Mouse (Mus musculus): ENCODE results near the gene Fgf14.
"Not testable (repeated sequence)": the region's sequence is repeated elsewhere in the genome, so short reads cannot be mapped to it uniquely, and the experiment has no call there.

Gene Fgf14

DNA sequence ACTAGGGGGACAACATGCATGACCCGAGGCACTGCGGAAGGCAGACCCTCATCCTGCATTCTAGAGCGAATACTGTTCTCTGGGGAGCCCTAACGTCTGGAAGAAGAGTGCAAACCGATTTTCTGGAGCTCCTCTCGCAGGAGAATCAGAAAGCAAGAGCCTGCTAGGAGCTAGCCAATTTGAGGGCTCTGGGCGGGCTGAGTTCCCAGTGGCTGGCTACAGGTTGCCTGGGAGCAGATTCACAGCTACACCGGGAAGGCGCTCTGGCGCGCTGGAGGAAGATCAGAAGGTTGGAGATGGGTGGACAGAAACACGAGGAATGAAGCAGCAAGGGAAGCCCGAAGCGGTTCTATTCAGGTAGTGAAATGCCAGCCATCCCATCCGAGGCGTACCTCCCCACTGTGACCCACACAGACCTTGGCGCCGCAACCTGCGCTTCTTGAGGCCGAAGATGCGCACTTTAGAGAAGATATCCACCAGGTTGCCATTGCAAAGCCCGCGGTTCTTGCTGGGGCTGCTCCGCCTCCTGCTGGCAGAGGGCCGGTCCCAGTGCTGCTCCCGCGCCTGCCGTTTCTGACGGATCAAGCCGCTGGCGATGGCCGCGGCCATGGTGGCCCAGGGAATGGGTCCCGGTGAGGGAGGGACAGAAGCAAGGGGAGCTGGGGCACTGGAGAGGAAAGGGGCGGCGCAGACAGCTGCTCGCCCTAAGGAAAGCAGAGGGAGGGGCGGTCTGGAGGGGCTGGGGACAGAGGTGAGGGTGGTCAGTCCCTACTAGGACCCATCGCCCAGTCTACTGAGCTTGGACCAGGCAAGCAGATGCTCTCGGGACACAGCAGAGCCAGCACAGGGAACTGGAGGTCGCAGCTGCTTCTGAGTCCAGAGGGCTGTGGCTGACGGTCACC lies 484.8 kb downstream of the Fgf14 start:
- DNase-seq, result peak; percentile 65

DNA sequence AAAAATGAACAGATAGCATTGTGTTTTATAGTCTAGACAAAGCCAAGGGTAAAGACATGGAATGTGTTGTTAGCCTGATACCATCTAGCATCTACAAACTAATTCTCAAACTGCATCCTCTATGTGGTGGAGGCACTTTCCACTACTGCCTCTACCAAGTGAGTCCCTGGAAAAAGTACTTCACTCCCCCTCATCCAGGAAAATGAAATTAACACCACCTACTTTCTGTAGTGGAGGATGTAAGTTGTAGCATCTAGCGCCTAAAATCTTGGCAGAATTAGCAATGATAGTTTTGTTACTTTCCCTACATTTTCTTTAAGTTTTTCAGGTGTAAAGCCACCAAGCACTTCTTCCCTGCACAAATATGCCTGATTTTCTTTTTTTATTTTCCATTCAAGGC lies 496.7 kb downstream of the Fgf14 start:
- DNase-seq, result no peak

GRCm38 (mm10) chr14:124174111-124174510 lies 502.8 kb downstream of the Fgf14 start:
- no peak for DNase-seq

DNA sequence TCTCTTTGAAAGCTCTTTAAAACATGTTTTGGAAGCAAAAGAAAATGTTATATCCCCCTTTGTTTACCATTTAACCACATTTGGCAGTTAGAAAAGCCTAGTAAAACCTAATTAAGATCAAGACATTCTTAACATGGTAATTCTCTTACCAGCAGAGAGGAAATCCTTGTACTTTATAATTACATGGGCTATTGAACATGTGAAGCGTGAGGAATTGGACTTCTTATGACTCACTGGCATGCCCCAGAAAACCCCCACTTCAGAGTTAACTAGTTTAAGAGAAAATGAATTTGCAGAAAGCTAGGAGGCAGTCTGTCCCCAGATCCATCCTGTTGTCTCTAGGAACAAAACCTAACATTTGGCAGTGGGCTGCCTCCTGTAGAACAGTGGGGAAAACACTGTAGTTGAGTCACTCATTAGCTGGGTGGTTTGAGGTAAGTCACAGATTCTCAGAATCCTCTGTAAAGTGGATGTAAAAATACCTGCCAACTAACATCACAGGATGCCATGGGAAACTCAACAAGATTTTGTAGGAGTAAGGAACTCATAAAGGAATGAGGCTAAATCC lies 513.2 kb downstream of the Fgf14 start:
- DNase-seq, result no peak

DNA sequence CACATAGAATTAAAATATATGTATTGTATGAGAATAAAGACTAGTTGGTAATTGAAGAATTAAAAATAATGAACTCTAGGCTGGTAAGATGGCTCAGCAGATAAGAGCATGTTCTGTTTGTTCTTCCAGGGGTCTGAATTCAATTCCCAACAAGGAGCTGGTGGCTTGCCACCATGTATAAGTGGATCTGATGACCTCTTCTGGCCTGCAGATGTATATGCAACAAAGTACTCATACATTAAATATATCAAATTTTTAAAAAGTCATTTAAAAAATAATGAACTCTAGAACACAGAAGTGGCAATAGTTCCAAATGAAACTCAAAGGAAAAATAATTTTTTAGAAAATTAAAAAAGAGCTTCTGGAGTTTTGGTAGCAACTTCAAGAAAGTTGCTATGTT lies 529.5 kb downstream of the Fgf14 start:
- DNase-seq, result no peak

- DNase-seq, result no peak
These were observed 569.6 kb downstream of the Fgf14 start for GRCm38 (mm10) chr14:124107205-124107873.

GRCm38 (mm10) chr14:124083126-124083525 lies 593.8 kb downstream of the Fgf14 start:
- no peak for DNase-seq

- DNase-seq, result no peak
These were observed 632.9 kb downstream of the Fgf14 start for GRCm38 (mm10) chr14:124044016-124044415.

GRCm38 (mm10) chr14:124040651-124041050 lies 636.3 kb downstream of the Fgf14 start:
- no peak for DNase-seq

- no peak for DNase-seq
These were observed 639.5 kb downstream of the Fgf14 start for GRCm38 (mm10) chr14:124037434-124037833.

- DNase-seq, result no peak
These were observed 640.2 kb downstream of the Fgf14 start for GRCm38 (mm10) chr14:124036575-124037205.

GRCm38 (mm10) chr14:124033302-124033701 lies 643.6 kb downstream of the Fgf14 start:
- not testable (repeated sequence) for DNase-seq

DNA sequence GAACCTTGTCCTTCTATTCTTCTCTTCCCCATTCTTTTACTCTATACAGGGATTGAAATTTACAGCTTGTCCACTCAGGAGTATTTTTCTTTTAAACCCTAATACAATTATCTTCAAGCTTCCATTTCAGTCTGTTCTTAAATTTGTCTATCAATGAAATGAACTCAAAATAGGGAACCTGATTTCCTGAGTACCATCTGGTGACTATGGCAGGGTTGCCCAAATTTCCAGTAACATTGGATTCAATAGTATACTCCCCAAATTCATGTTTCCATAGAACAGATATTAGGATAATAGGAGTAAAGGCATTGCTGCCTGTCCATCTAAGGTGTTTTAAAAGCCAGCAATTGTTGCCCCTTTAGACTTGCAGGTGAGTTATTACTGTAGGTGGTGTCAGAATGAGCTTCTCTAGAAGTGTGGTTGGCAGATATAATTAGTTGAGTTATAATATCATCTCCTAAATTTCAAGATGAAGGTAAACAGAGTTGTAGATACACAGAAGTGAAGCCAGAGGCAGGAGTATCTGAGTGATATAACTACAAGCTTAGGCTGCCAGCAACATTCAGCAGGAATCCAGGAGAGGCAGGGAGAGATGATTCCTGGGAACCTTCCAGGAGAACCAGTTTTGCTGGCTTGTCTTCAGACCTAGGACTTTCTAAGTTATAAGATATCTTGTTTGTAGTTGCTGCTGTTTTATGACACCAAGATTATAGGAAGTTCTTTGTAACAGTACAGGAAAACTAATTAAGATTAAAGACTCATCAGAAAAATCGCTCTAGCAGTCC lies 648.8 kb downstream of the Fgf14 start:
- no peak for DNase-seq

GRCm38 (mm10) chr14:123990591-123991195 lies 686.2 kb downstream of the Fgf14 start:
- no peak for DNase-seq

- no peak for DNase-seq
These were observed 708.9 kb downstream of the Fgf14 start for GRCm38 (mm10) chr14:123967996-123968395.

GRCm38 (mm10) chr14:123966531-123966930 lies 710.4 kb downstream of the Fgf14 start:
- DNase-seq, result no peak

Data from right cerebral cortex, postnatal 14 days (tissue).